Mouse (Mus musculus) lung, embryonic 14.5 days (tissue): ENCODE data around the gene Lad1. TPM values are rescaled to one million over a fixed set of nuclear protein-coding genes. Genes with fewer than 3 reads are reported as not detected.

Source experiments
- ATAC-seq: fragments of 200-750 bp; cut with Nextera tagmentation; 2 replicates; pipeline ENCODE4 v1.8.0; 2017; ENCODE audit warnings: mild to moderate bottlenecking, moderate TSS enrichment, moderate library complexity; ENCODE audit not compliant: insufficient read depth
- DNase-seq: peaks from one replicate; pipeline ENCODE4 v3.0.0-alpha.2; 2015
- H3K27ac ChIP-seq: fragments of 300-500 bp; sonication (generic); 2 replicates; pipeline ENCODE4 v1.5.1; 2014; ENCODE audit warnings: low read depth, mild to moderate bottlenecking, moderate library complexity
- H3K27me3 ChIP-seq: fragments of 300-500 bp; sonication (generic); 2 replicates; pipeline ENCODE4 v1.6.1; 2014; ENCODE audit warnings: low read length, control low read depth; ENCODE audit not compliant: insufficient read depth
- H3K36me3 ChIP-seq: fragments of 300-500 bp; sonication (generic); 2 replicates; pipeline ENCODE4 v1.6.1; 2014; ENCODE audit warnings: control low read depth; ENCODE audit not compliant: insufficient read depth
- H3K4me1 ChIP-seq: fragments of 300-500 bp; sonication (generic); 2 replicates; pipeline ENCODE4 v1.6.1; 2014; ENCODE audit warnings: antibody characterized with exemption, control low read depth; ENCODE audit not compliant: insufficient read depth
- H3K4me2 ChIP-seq: fragments of 300-500 bp; sonication (generic); 2 replicates; pipeline ENCODE4 v1.6.1; 2014; ENCODE audit warnings: mild to moderate bottlenecking
- H3K4me3 ChIP-seq: fragments of 300-500 bp; sonication (generic); 2 replicates; pipeline ENCODE4 v1.5.1; 2014; ENCODE audit warnings: low read depth, low read length
- H3K9ac ChIP-seq: fragments of 300-500 bp; sonication (generic); 2 replicates; pipeline ENCODE4 v1.6.1; 2014
- H3K9me3 ChIP-seq: fragments of 300-500 bp; sonication (generic); 2 replicates; pipeline ENCODE4 v1.6.1; 2016; ENCODE audit warnings: low read depth, low read length, control low read depth
- CTCF ChIP-seq: IDR thresholded peaks from 2 replicates; pipeline ENCODE4 v1.5.1; 2016; ENCODE audit warnings: antibody characterized with exemption, low read depth
- WGBS: fragments of 180-500 bp; shearing (Covaris S2); extraction: QIAGEN DNeasy Blood & Tissue Kit; methylation state at CpG from one replicate; pipeline ENCODE4 v1.1.7; 2014; 5-methylcytosine and 5-hydroxymethylcytosine counted together
- polyA plus RNA-seq: library from polyadenylated mRNA; unstranded; fragments of >200 nt; fragmentation: Nextera tagmentation; extraction: Ambion mirVana; gene quantifications from 2 replicates; pipeline ENCODE4 v1.2.1, GENCODE M21; 2014

Gene Lad1
- polyA plus RNA-seq, 1 experiment from 2014 or later, result 14.4 TPM

GRCm38 (mm10) chr1:135855344-135855687 is 36.9 kb downstream of the Lad1 start:
- H3K9ac ChIP-seq, result no peak overlapping the region
- WGBS, result 81% methylated on average over 1 of the region's 1 CpGs
- no peaks in the 10 kb centered on the region for H3K4me1 ChIP-seq
- H3K36me3 ChIP-seq, result no peaks in the 10 kb centered on the region
- DNase-seq, result no peak
- TF ChIP-seq CTCF, result no peak
- H3K9me3 ChIP-seq, result no peaks in the 10 kb centered on the region
- H3K4me3 ChIP-seq, result no peak overlapping the region
- no peak for ATAC-seq
- no peaks in the 10 kb centered on the region for H3K27me3 ChIP-seq
- no peak overlapping the region for H3K4me2 ChIP-seq
- no peak overlapping the region for H3K27ac ChIP-seq

GRCm38 (mm10) chr1:135856070-135856469 is 37.7 kb downstream of the Lad1 start:
- DNase-seq (no peak), ATAC-seq (no peak)
- Histone ChIP-seq H3K9me3 (no peaks in the 10 kb centered on the region), H3K4me1 (no peaks in the 10 kb centered on the region), H3K9ac (no peak overlapping the region), H3K27ac (no peak overlapping the region), H3K4me2 (no peak overlapping the region), H3K27me3 (no peaks in the 10 kb centered on the region), H3K36me3 (no peaks in the 10 kb centered on the region), H3K4me3 (no peak overlapping the region)
- no peak for TF ChIP-seq CTCF
- 53% methylated on average over 4 of the region's 4 CpGs for WGBS

GRCm38 (mm10) chr1:135857137-135857775 is 38.9 kb downstream of the Lad1 start:
- 55% methylated on average over 11 of the region's 11 CpGs for WGBS

GRCm38 (mm10) chr1:135858533-135858932 is 40.1 kb downstream of the Lad1 start:
- H3K27ac ChIP-seq, result no peak overlapping the region
- TF ChIP-seq CTCF, result no peak
- no peaks in the 10 kb centered on the region for H3K4me1 ChIP-seq
- H3K4me3 ChIP-seq, result no peak overlapping the region
- ATAC-seq (no peak), DNase-seq (no peak)
- H3K36me3 ChIP-seq, result no peaks in the 10 kb centered on the region
- H3K27me3 ChIP-seq, result no peaks in the 10 kb centered on the region
- 90% methylated on average over 7 of the region's 7 CpGs for WGBS
- no peak overlapping the region for H3K4me2 ChIP-seq
- no peaks in the 10 kb centered on the region for H3K9me3 ChIP-seq
- no peak overlapping the region for H3K9ac ChIP-seq

More at GRCm38 (mm10) chr1:135857137-135857775, 38.9 kb downstream of the Lad1 start:
- Histone ChIP-seq H3K4me1 (no peaks in the 10 kb centered on the region), H3K9ac (no peak overlapping the region), H3K4me2 (no peak overlapping the region), H3K27ac (no peak overlapping the region), H3K27me3 (no peaks in the 10 kb centered on the region), H3K36me3 (no peaks in the 10 kb centered on the region), H3K4me3 (no peak overlapping the region), H3K9me3 (no peaks in the 10 kb centered on the region)
- DNase-seq (no peak), ATAC-seq (no peak)
- TF ChIP-seq CTCF, result no peak

- H3K4me2 ChIP-seq, result no peak overlapping the region
- WGBS, result 68% methylated on average over 5 of the region's 5 CpGs
- no peak overlapping the region for H3K27ac ChIP-seq
- ATAC-seq, result no peak
- no peaks in the 10 kb centered on the region for H3K27me3 ChIP-seq
- H3K9me3 ChIP-seq, result no peaks in the 10 kb centered on the region
- no peaks in the 10 kb centered on the region for H3K36me3 ChIP-seq
- no peak for TF ChIP-seq CTCF
- no peaks in the 10 kb centered on the region for H3K4me1 ChIP-seq
- no peak overlapping the region for H3K4me3 ChIP-seq
- no peak overlapping the region for H3K9ac ChIP-seq
- no peak for DNase-seq
Observed at GRCm38 (mm10) chr1:135861091-135861490, 42.7 kb downstream of the Lad1 start.

GRCm38 (mm10) chr1:135861980-135862552 is 43.7 kb downstream of the Lad1 start:
- Histone ChIP-seq H3K36me3 (no peaks in the 10 kb centered on the region), H3K27ac (no peak overlapping the region), H3K4me2 (no peak overlapping the region), H3K9ac (no peak overlapping the region), H3K27me3 (no peaks in the 10 kb centered on the region), H3K4me1 (no peaks in the 10 kb centered on the region), H3K9me3 (no peaks in the 10 kb centered on the region), H3K4me3 (no peak overlapping the region)
- no peak for TF ChIP-seq CTCF
- DNase-seq, result peak; percentile 10
- 46% methylated on average over 9 of the region's 9 CpGs for WGBS
- 0 out of 2 replicates have a peak, but pooled peaks have one; percentile 7 for ATAC-seq

GRCm38 (mm10) chr1:135862561-135862960 is 44.2 kb downstream of the Lad1 start:
- no peak for DNase-seq
- H3K36me3 ChIP-seq, result no peaks in the 10 kb centered on the region
- no peak overlapping the region for H3K4me3 ChIP-seq

More at GRCm38 (mm10) chr1:135862561-135862960, 44.2 kb downstream of the Lad1 start:
- ATAC-seq, result no peak
- H3K4me1 ChIP-seq, result no peaks in the 10 kb centered on the region
- H3K27me3 ChIP-seq, result no peaks in the 10 kb centered on the region
- H3K27ac ChIP-seq, result no peak overlapping the region
- no peak overlapping the region for H3K9ac ChIP-seq
- no peak overlapping the region for H3K4me2 ChIP-seq
- no peak for TF ChIP-seq CTCF
- WGBS, result 70% methylated on average over 5 of the region's 5 CpGs
- no peaks in the 10 kb centered on the region for H3K9me3 ChIP-seq
